Mouse (Mus musculus): ENCODE data around the gene Tmc5.

- TF ChIP-seq CTCF (IDR thresholded peaks at IDR 0.05; ENCODE audit: low read depth, low read length) = no peak
- TF ChIP-seq POLR2A (IDR thresholded peaks at IDR 0.05; ENCODE audit: borderline replicate concordance, low read depth, low read length) = no peak
Measured at GRCm38 (mm10) chr7:118596271-118596670, 826 bp upstream of the Tmc5 start.
